Comparison of ENCODE assay signal across 8 mouse cellular contexts in genomic region chr11:77491502-77492291, GRCm38 (mm10). TPM values are rescaled to one million over a fixed set of nuclear protein-coding genes. Genes with fewer than 3 reads are reported as not detected.
DNase-seq lines count a peak whose midpoint lies in the region; ATAC-seq and TF ChIP-seq lines count a peak whose summit lies in the region.

No protein-coding gene starts in this region.

- H3K36me3 ChIP-seq in neural tube, embryonic 11.5 days (ENCODE audit: control insufficient read depth, insufficient read depth, low read length), result no peaks in the 10 kb centered on the region
- no peaks in the 10 kb centered on the region for H3K36me3 ChIP-seq in forebrain, embryonic 13.5 days (ENCODE audit: poor library complexity, severe bottlenecking)
- H3K36me3 ChIP-seq in hindbrain, embryonic 10.5 days, result 0 out of 2 replicates have a peak, but pooled peaks cover 3% of the 10 kb centered on the region
- H3K36me3 ChIP-seq in limb, embryonic 13.5 days, result no peaks in the 10 kb centered on the region
- H3K36me3 ChIP-seq in midbrain, embryonic 15.5 days (replicated peaks), result no peaks in the 10 kb centered on the region

- peak; percentile 86 for DNase-seq in neural tube, embryonic 11.5 days (ENCODE audit: low spot score)
- DNase-seq in neural tube, embryonic 10.5 days (ENCODE audit: extremely low spot score, low spot score), result no peak
- DNase-seq in hindbrain, embryonic 10.5 days (ENCODE audit: low spot score), result peak; percentile 86

- TF ChIP-seq POLR2A in bone marrow, adult 2 months (IDR thresholded peaks at IDR 0.05; ENCODE audit: borderline replicate concordance, control insufficient read depth, low read depth, low read length), result no peak

- no peaks in the 10 kb centered on the region for H3K9me3 ChIP-seq in neural tube, embryonic 11.5 days (ENCODE audit: control insufficient read depth, low read length)
- no peaks in the 10 kb centered on the region for H3K9me3 ChIP-seq in forebrain, embryonic 13.5 days (replicated peaks)
- H3K9me3 ChIP-seq in hindbrain, embryonic 10.5 days, result no peaks in the 10 kb centered on the region
- H3K9me3 ChIP-seq in limb, embryonic 13.5 days, result no peaks in the 10 kb centered on the region
- H3K9me3 ChIP-seq in midbrain, embryonic 15.5 days, result no peaks in the 10 kb centered on the region

- peaks cover 56% of the 10 kb centered on the region for H3K4me1 ChIP-seq in neural tube, embryonic 11.5 days (ENCODE audit: control insufficient read depth, insufficient read depth, low read length)
- H3K4me1 ChIP-seq in bone marrow, adult 2 months (ENCODE audit: control insufficient read depth, insufficient read depth, low read length), result peaks cover 5% of the 10 kb centered on the region; the same call in 1 of the 2 replicates
- H3K4me1 ChIP-seq in forebrain, embryonic 13.5 days, result peaks cover 77% of the 10 kb centered on the region
- peaks cover 91% of the 10 kb centered on the region for H3K4me1 ChIP-seq in hindbrain, embryonic 10.5 days (replicated peaks)
- peaks cover 75% of the 10 kb centered on the region for H3K4me1 ChIP-seq in limb, embryonic 13.5 days
- H3K4me1 ChIP-seq in midbrain, embryonic 15.5 days, result peaks cover 74% of the 10 kb centered on the region

- H3K4me2 ChIP-seq in neural tube, embryonic 11.5 days (ENCODE audit: low read depth), result peak overlapping the region; percentile 88
- peak overlapping the region; percentile 99 for H3K4me2 ChIP-seq in forebrain, embryonic 13.5 days
- H3K4me2 ChIP-seq in limb, embryonic 13.5 days (replicated peaks), result peak overlapping the region; percentile 96
- H3K4me2 ChIP-seq in midbrain, embryonic 15.5 days, result peak overlapping the region; percentile 94

- under 1% methylated on average over 23 of the region's 23 CpGs for WGBS in neural tube, embryonic 11.5 days
- under 1% methylated on average over 23 of the region's 23 CpGs for whole genome bisulfite sequencing in bone marrow, adult 2 months
- 1% methylated on average over 23 of the region's 23 CpGs for WGBS in forebrain, embryonic 13.5 days
- WGBS in hindbrain, embryonic 10.5 days, result under 1% methylated on average over 23 of the region's 23 CpGs
- WGBS in limb, embryonic 13.5 days, result under 1% methylated on average over 23 of the region's 23 CpGs
- under 1% methylated on average over 23 of the region's 23 CpGs for WGBS in midbrain, embryonic 15.5 days

- TF ChIP-seq CTCF in bone marrow, adult 2 months (IDR thresholded peaks at IDR 0.05; ENCODE audit: control insufficient read depth, insufficient read depth, low read length), result no peak

- no peaks in the 10 kb centered on the region for H3K27me3 ChIP-seq in neural tube, embryonic 11.5 days (ENCODE audit: control insufficient read depth, insufficient read depth, low read length)
- H3K27me3 ChIP-seq in forebrain, embryonic 13.5 days, result no peaks in the 10 kb centered on the region
- no peaks in the 10 kb centered on the region for H3K27me3 ChIP-seq in hindbrain, embryonic 10.5 days (ENCODE audit: insufficient read depth, poor library complexity, severe bottlenecking)
- no peaks in the 10 kb centered on the region for H3K27me3 ChIP-seq in limb, embryonic 13.5 days
- H3K27me3 ChIP-seq in midbrain, embryonic 15.5 days (replicated peaks), result no peaks in the 10 kb centered on the region

- peak overlapping the region; percentile 89 for H3K27ac ChIP-seq in neural tube, embryonic 11.5 days (ENCODE audit: low read depth, low read length)
- no peak overlapping the region for H3K27ac ChIP-seq in bone marrow, adult 2 months (ENCODE audit: control insufficient read depth, insufficient read depth, low read depth, low read length, poor library complexity)
- peak overlapping the region; percentile 83 for H3K27ac ChIP-seq in forebrain, embryonic 13.5 days
- H3K27ac ChIP-seq in hindbrain, embryonic 10.5 days, result peak overlapping the region; percentile 97
- peak overlapping the region; percentile 95 for H3K27ac ChIP-seq in limb, embryonic 13.5 days
- H3K27ac ChIP-seq in midbrain, embryonic 15.5 days, result peak overlapping the region; percentile 95

- H3K4me3 ChIP-seq in neural tube, embryonic 11.5 days (ENCODE audit: low read depth, low read length), result peak overlapping the region; percentile 94
- peak overlapping the region; percentile 40 for H3K4me3 ChIP-seq in bone marrow, adult 2 months (replicated peaks; ENCODE audit: control insufficient read depth, low read depth, low read length)
- H3K4me3 ChIP-seq in forebrain, embryonic 13.5 days, result peak overlapping the region; percentile 97
- H3K4me3 ChIP-seq in hindbrain, embryonic 10.5 days, result peak overlapping the region; percentile 96
- peak overlapping the region; percentile 94 for H3K4me3 ChIP-seq in limb, embryonic 13.5 days
- peak overlapping the region; percentile 97 for H3K4me3 ChIP-seq in midbrain, embryonic 15.5 days

- ATAC-seq in neural tube, embryonic 11.5 days (ENCODE audit: insufficient read depth, low FRiP score, low TSS enrichment), result peak; percentile 53
- ATAC-seq in forebrain, embryonic 13.5 days, result peak; percentile 59
- peak; percentile 80 for ATAC-seq in limb, embryonic 13.5 days (ENCODE audit: low FRiP score, low read depth)
- peak; percentile 28; the same call in 1 of the 2 replicates for ATAC-seq in midbrain, embryonic 15.5 days (replicated peaks)
- ATAC-seq in erythroid progenitor cell, adult 5-6 weeks (replicated peaks; ENCODE audit: low FRiP score, poor library complexity, severe bottlenecking), result no peak

- H3K9ac ChIP-seq in neural tube, embryonic 11.5 days (ENCODE audit: low read length), result peak overlapping the region; percentile 93
- peak overlapping the region; percentile 98 for H3K9ac ChIP-seq in forebrain, embryonic 13.5 days
- H3K9ac ChIP-seq in limb, embryonic 13.5 days, result peak overlapping the region; percentile 59
- peak overlapping the region; percentile 41 for H3K9ac ChIP-seq in midbrain, embryonic 15.5 days

RNA-seq across cellular contexts. Expression of gene Git1, which starts 1.7 kb away (rescaled TPM):
- 18.7 and 21.2 TPM in 2 replicates for polyA plus RNA-seq in neural tube, embryonic 11.5 days (2014; fragmentation: Nextera tagmentation; extraction: Ambion mirVana)
- 10.2 and 16.1 TPM in 2 replicates for polyA plus RNA-seq in bone marrow, adult 2 months (2011; ENCODE audit: insufficient read depth, insufficient read length, low replicate concordance, missing spikeins)
- polyA plus RNA-seq in forebrain, embryonic 13.5 days (2015; fragmentation: Nextera tagmentation; extraction: Ambion mirVana), result 12.9 and 14.6 TPM in 2 replicates
- 14.2 and 14.8 TPM in 2 replicates for polyA plus RNA-seq in hindbrain, embryonic 10.5 days (2016; fragmentation: Nextera tagmentation; extraction: Ambion mirVana)
- 9.8 and 10.9 TPM in 2 replicates for polyA plus RNA-seq in limb, embryonic 13.5 days (2015; fragmentation: Nextera tagmentation; extraction: Ambion mirVana)
- polyA plus RNA-seq in midbrain, embryonic 15.5 days (2015; fragmentation: Nextera tagmentation; extraction: Ambion mirVana), result 17.9 and 19.0 TPM in 2 replicates
- total RNA-seq in erythroid progenitor cell, adult 5-6 weeks (2015; ENCODE audit: low replicate concordance), result 9.2 and 15.5 TPM in 2 replicates
- 6.8 and 11.6 TPM in 2 replicates for total RNA-seq in erythroid progenitor cell, adult 5-6 weeks (2017; ENCODE audit: low replicate concordance)

RNA-seq across cellular contexts. Expression of gene Ankrd13b, which starts 2.2 kb away (rescaled TPM):
- polyA plus RNA-seq in neural tube, embryonic 11.5 days (2014; fragmentation: Nextera tagmentation; extraction: Ambion mirVana), result 19.4 and 20.5 TPM in 2 replicates
- 3.1 and 5.7 TPM in 2 replicates for polyA plus RNA-seq in bone marrow, adult 2 months (2011; ENCODE audit: insufficient read depth, insufficient read length, low replicate concordance, missing spikeins)
- 18.0 and 18.7 TPM in 2 replicates for polyA plus RNA-seq in forebrain, embryonic 13.5 days (2015; fragmentation: Nextera tagmentation; extraction: Ambion mirVana)
- polyA plus RNA-seq in hindbrain, embryonic 10.5 days (2016; fragmentation: Nextera tagmentation; extraction: Ambion mirVana), result 11.1 and 16.7 TPM in 2 replicates
- 10.0 and 10.4 TPM in 2 replicates for polyA plus RNA-seq in limb, embryonic 13.5 days (2015; fragmentation: Nextera tagmentation; extraction: Ambion mirVana)
- polyA plus RNA-seq in midbrain, embryonic 15.5 days (2015; fragmentation: Nextera tagmentation; extraction: Ambion mirVana), result 46.1 and 46.2 TPM in 2 replicates
- total RNA-seq in erythroid progenitor cell, adult 5-6 weeks (2015; ENCODE audit: low replicate concordance), result 3.2 and 3.8 TPM in 2 replicates
- total RNA-seq in erythroid progenitor cell, adult 5-6 weeks (2017; ENCODE audit: low replicate concordance), result 0.64 TPM in 1 of 2 replicates, not detected in the other

RNA-seq across cellular contexts. Expression of gene Abhd15, which starts 23.2 kb away (rescaled TPM):
- 2.8 and 4.0 TPM in 2 replicates for polyA plus RNA-seq in neural tube, embryonic 11.5 days (2014; fragmentation: Nextera tagmentation; extraction: Ambion mirVana)
- polyA plus RNA-seq in bone marrow, adult 2 months (2011; ENCODE audit: insufficient read depth, insufficient read length, low replicate concordance, missing spikeins), result 0.61 and 5.6 TPM in 2 replicates
- 3.0 and 3.8 TPM in 2 replicates for polyA plus RNA-seq in forebrain, embryonic 13.5 days (2015; fragmentation: Nextera tagmentation; extraction: Ambion mirVana)
- 5.3 and 9.1 TPM in 2 replicates for polyA plus RNA-seq in hindbrain, embryonic 10.5 days (2016; fragmentation: Nextera tagmentation; extraction: Ambion mirVana)
- polyA plus RNA-seq in limb, embryonic 13.5 days (2015; fragmentation: Nextera tagmentation; extraction: Ambion mirVana), result 1.5 and 1.6 TPM in 2 replicates
- 2.2 and 2.6 TPM in 2 replicates for polyA plus RNA-seq in midbrain, embryonic 15.5 days (2015; fragmentation: Nextera tagmentation; extraction: Ambion mirVana)
- total RNA-seq in erythroid progenitor cell, adult 5-6 weeks (2015; ENCODE audit: low replicate concordance), result not detected in 2 replicates
- 0.68 and 0.90 TPM in 2 replicates for total RNA-seq in erythroid progenitor cell, adult 5-6 weeks (2017; ENCODE audit: low replicate concordance)

RNA-seq across cellular contexts. Expression of gene Trp53i13, which starts 24.1 kb away (rescaled TPM):
- polyA plus RNA-seq in neural tube, embryonic 11.5 days (2014; fragmentation: Nextera tagmentation; extraction: Ambion mirVana), result 27.8 and 31.9 TPM in 2 replicates
- polyA plus RNA-seq in bone marrow, adult 2 months (2011; ENCODE audit: insufficient read depth, insufficient read length, low replicate concordance, missing spikeins), result 4.0 and 5.1 TPM in 2 replicates
- polyA plus RNA-seq in forebrain, embryonic 13.5 days (2015; fragmentation: Nextera tagmentation; extraction: Ambion mirVana), result 19.7 and 20.9 TPM in 2 replicates
- 32.4 and 41.6 TPM in 2 replicates for polyA plus RNA-seq in hindbrain, embryonic 10.5 days (2016; fragmentation: Nextera tagmentation; extraction: Ambion mirVana)
- 57.6 and 57.8 TPM in 2 replicates for polyA plus RNA-seq in limb, embryonic 13.5 days (2015; fragmentation: Nextera tagmentation; extraction: Ambion mirVana)
- 12.7 and 16.7 TPM in 2 replicates for polyA plus RNA-seq in midbrain, embryonic 15.5 days (2015; fragmentation: Nextera tagmentation; extraction: Ambion mirVana)
- total RNA-seq in erythroid progenitor cell, adult 5-6 weeks (2015; ENCODE audit: low replicate concordance), result 0.84 TPM in 1 of 2 replicates, not detected in the other
- total RNA-seq in erythroid progenitor cell, adult 5-6 weeks (2017; ENCODE audit: low replicate concordance), result 2.0 and 6.7 TPM in 2 replicates

RNA-seq across cellular contexts. Expression of gene Gm10392, which starts 27.3 kb away (rescaled TPM):
- not detected in 2 replicates for polyA plus RNA-seq in neural tube, embryonic 11.5 days (2014; fragmentation: Nextera tagmentation; extraction: Ambion mirVana)
- polyA plus RNA-seq in bone marrow, adult 2 months (2011; ENCODE audit: insufficient read depth, insufficient read length, low replicate concordance, missing spikeins), result 0.56 and 0.87 TPM in 2 replicates
- 0.12 and 0.16 TPM in 2 replicates for polyA plus RNA-seq in forebrain, embryonic 13.5 days (2015; fragmentation: Nextera tagmentation; extraction: Ambion mirVana)
- 0.12 and 0.21 TPM in 2 replicates for polyA plus RNA-seq in hindbrain, embryonic 10.5 days (2016; fragmentation: Nextera tagmentation; extraction: Ambion mirVana)
- polyA plus RNA-seq in limb, embryonic 13.5 days (2015; fragmentation: Nextera tagmentation; extraction: Ambion mirVana), result not detected in 2 replicates
- polyA plus RNA-seq in midbrain, embryonic 15.5 days (2015; fragmentation: Nextera tagmentation; extraction: Ambion mirVana), result not detected in 2 replicates
- not detected in 2 replicates for total RNA-seq in erythroid progenitor cell, adult 5-6 weeks (2015; ENCODE audit: low replicate concordance)
- total RNA-seq in erythroid progenitor cell, adult 5-6 weeks (2017; ENCODE audit: low replicate concordance), result 0.13 TPM in 1 of 2 replicates, not detected in the other

Comparison
In these comparisons a context has a peak if more than half of its experiments do, and no peak if none do; other contexts are left out.
1. H3K4me3 ChIP-seq: peak in every context shown above with its lines; median percentile 97 in forebrain, embryonic 13.5 days; 97 in midbrain, embryonic 15.5 days; 96 in hindbrain, embryonic 10.5 days; 94 in neural tube, embryonic 11.5 days; 94 in limb, embryonic 13.5 days; 40 in bone marrow, adult 2 months.
2. H3K9ac ChIP-seq: peak in every context shown above with its lines; median percentile 98 in forebrain, embryonic 13.5 days; 93 in neural tube, embryonic 11.5 days; 59 in limb, embryonic 13.5 days; 41 in midbrain, embryonic 15.5 days.